Comparison of ENCODE assay signal across 8 mouse cellular contexts in genomic region chr2:116065057-116065456, GRCm38 (mm10). TPM values are rescaled to one million over a fixed set of nuclear protein-coding genes. Genes with fewer than 3 reads are reported as not detected.
DNase-seq lines count a peak whose midpoint lies in the region; ATAC-seq and TF ChIP-seq lines count a peak whose summit lies in the region.

No protein-coding gene starts in this region.

- no peaks in the 10 kb centered on the region for H3K27me3 ChIP-seq in kidney, embryonic 14.5 days (ENCODE audit: control insufficient read depth, insufficient read depth, low read length)
- peaks cover 31% of the 10 kb centered on the region; the same call in 1 of the 2 replicates for H3K27me3 ChIP-seq in embryonic facial prominence, embryonic 10.5 days (replicated peaks; ENCODE audit: low read depth, poor library complexity, severe bottlenecking)
- H3K27me3 ChIP-seq in hindbrain, embryonic 14.5 days (ENCODE audit: control insufficient read depth, insufficient read depth, low read length), result no peaks in the 10 kb centered on the region
- peaks cover 20% of the 10 kb centered on the region; the same call in 1 of the 2 replicates for H3K27me3 ChIP-seq in cerebellum, adult 2 months (ENCODE audit: control insufficient read depth, insufficient read depth, low read length)
- H3K27me3 ChIP-seq in thymus, adult 2 months (ENCODE audit: control insufficient read depth, insufficient read depth, low read length), result peaks cover 20% of the 10 kb centered on the region; the same call in 1 of the 2 replicates

- DNase-seq in kidney, adult 11 months, result no peak
- peak; percentile 55 for DNase-seq in embryonic facial prominence, embryonic 10.5 days (ENCODE audit: low spot score)
- peak; percentile 71 for DNase-seq in hindbrain, embryonic 14.5 days (ENCODE audit: low spot score)
- peak; percentile 40 for DNase-seq in lung, postnatal 10 days
- DNase-seq in c-Kit-positive CD71-positive TER-119-positive erythroid progenitor cells, embryonic 14.5 days (ENCODE audit: low spot score), result no peak
- DNase-seq in cerebellum, adult 2 months, result no peak
- DNase-seq in thymus, adult 2 months, result no peak

- peak overlapping the region; percentile 74 for H3K4me2 ChIP-seq in kidney, embryonic 14.5 days (replicated peaks; ENCODE audit: low read depth, low read length)
- peak overlapping the region; percentile 65 for H3K4me2 ChIP-seq in hindbrain, embryonic 14.5 days (replicated peaks)

- H3K9me3 ChIP-seq in kidney, embryonic 14.5 days (ENCODE audit: control insufficient read depth, low read length), result no peaks in the 10 kb centered on the region
- H3K9me3 ChIP-seq in embryonic facial prominence, embryonic 10.5 days, result no peaks in the 10 kb centered on the region
- no peaks in the 10 kb centered on the region for H3K9me3 ChIP-seq in hindbrain, embryonic 14.5 days (ENCODE audit: control insufficient read depth, low read length)

- peak overlapping the region; percentile 72 for H3K4me3 ChIP-seq in kidney, embryonic 14.5 days (ENCODE audit: low read length)
- H3K4me3 ChIP-seq in embryonic facial prominence, embryonic 10.5 days, result peak overlapping the region; percentile 89
- peak overlapping the region; percentile 71 for H3K4me3 ChIP-seq in hindbrain, embryonic 14.5 days (replicated peaks; ENCODE audit: low read length)
- H3K4me3 ChIP-seq in cerebellum, adult 2 months (replicated peaks; ENCODE audit: insufficient read depth, low read depth, low read length), result no peak overlapping the region
- no peak overlapping the region for H3K4me3 ChIP-seq in thymus, adult 2 months (ENCODE audit: control insufficient read depth, insufficient read depth, low read length)

- 0 out of 2 replicates have a peak, but pooled peaks cover 3% of the 10 kb centered on the region for H3K4me1 ChIP-seq in kidney, embryonic 14.5 days (ENCODE audit: control insufficient read depth, insufficient read depth, low read length)
- H3K4me1 ChIP-seq in embryonic facial prominence, embryonic 10.5 days, result peaks cover 44% of the 10 kb centered on the region
- H3K4me1 ChIP-seq in hindbrain, embryonic 14.5 days (replicated peaks; ENCODE audit: control insufficient read depth, insufficient read depth, low read length), result no peaks in the 10 kb centered on the region; the same call in 1 of the 2 replicates
- H3K4me1 ChIP-seq in cerebellum, adult 2 months (ENCODE audit: control insufficient read depth, insufficient read depth, low read length), result 0 out of 2 replicates have a peak, but pooled peaks cover 2% of the 10 kb centered on the region
- H3K4me1 ChIP-seq in thymus, adult 2 months (replicated peaks; ENCODE audit: control insufficient read depth, insufficient read depth, low read length), result no peaks in the 10 kb centered on the region

- no peak for TF ChIP-seq CTCF in cerebellum, adult 2 months (IDR thresholded peaks at IDR 0.05; ENCODE audit: borderline replicate concordance, insufficient read depth, low read depth, low read length)
- TF ChIP-seq CTCF in thymus, adult 2 months (IDR thresholded peaks at IDR 0.05; ENCODE audit: borderline replicate concordance, control insufficient read depth, extremely low read depth, insufficient read depth, low read length, poor library complexity), result no peak

- peak overlapping the region; percentile 99 for H3K27ac ChIP-seq in kidney, embryonic 14.5 days (ENCODE audit: low read depth, low read length)
- peak overlapping the region; percentile 95 for H3K27ac ChIP-seq in embryonic facial prominence, embryonic 10.5 days (replicated peaks)
- H3K27ac ChIP-seq in hindbrain, embryonic 14.5 days, result peak overlapping the region; percentile 99
- no peak overlapping the region for H3K27ac ChIP-seq in cerebellum, adult 2 months (ENCODE audit: insufficient read depth, low read length)
- no peak overlapping the region for H3K27ac ChIP-seq in thymus, adult 2 months (ENCODE audit: control insufficient read depth, insufficient read depth, low read length)

- ATAC-seq in kidney, embryonic 14.5 days (ENCODE audit: low FRiP score, low TSS enrichment), result no peak
- ATAC-seq in hindbrain, embryonic 14.5 days (ENCODE audit: low FRiP score), result no peak

- peak overlapping the region; percentile 97 for H3K9ac ChIP-seq in kidney, embryonic 14.5 days (ENCODE audit: low read depth, low read length)
- peak overlapping the region; percentile 99 for H3K9ac ChIP-seq in hindbrain, embryonic 14.5 days

- peaks cover 8% of the 10 kb centered on the region for H3K36me3 ChIP-seq in kidney, embryonic 14.5 days (ENCODE audit: control insufficient read depth, insufficient read depth, low read length)
- H3K36me3 ChIP-seq in embryonic facial prominence, embryonic 10.5 days (replicated peaks), result peaks cover 13% of the 10 kb centered on the region; the same call in 1 of the 2 replicates
- peaks cover 6% of the 10 kb centered on the region; the same call in 1 of the 2 replicates for H3K36me3 ChIP-seq in hindbrain, embryonic 14.5 days (replicated peaks; ENCODE audit: control insufficient read depth, insufficient read depth)
- H3K36me3 ChIP-seq in thymus, adult 2 months (ENCODE audit: control insufficient read depth, insufficient read depth, low read length), result no peaks in the 10 kb centered on the region

- WGBS in kidney, embryonic 14.5 days, result under 1% methylated on average over 10 of the region's 10 CpGs
- WGBS in embryonic facial prominence, embryonic 10.5 days, result under 1% methylated on average over 10 of the region's 10 CpGs
- under 1% methylated on average over 10 of the region's 10 CpGs for WGBS in hindbrain, embryonic 14.5 days
- 2% methylated on average over 10 of the region's 10 CpGs for WGBS in cerebellum, adult 2 months
- 4% methylated on average over 10 of the region's 10 CpGs for WGBS in thymus, adult 2 months

- TF ChIP-seq POLR2A in cerebellum, adult 2 months (IDR thresholded peaks at IDR 0.05; ENCODE audit: borderline replicate concordance, insufficient read depth, low read length), result no peak
- TF ChIP-seq POLR2A in thymus, adult 2 months (IDR thresholded peaks at IDR 0.05; ENCODE audit: control insufficient read depth, extremely low read depth, insufficient read depth, low read length, poor library complexity), result no peak

RNA-seq across cellular contexts. Expression of gene Meis2, which starts 0.6 kb away (rescaled TPM):
- polyA plus RNA-seq in kidney, embryonic 14.5 days (2014; fragmentation: Nextera tagmentation; extraction: Ambion mirVana), result 111 and 112 TPM in 2 replicates
- 67.0 and 71.9 TPM in 2 replicates for polyA plus RNA-seq in embryonic facial prominence, embryonic 10.5 days (2016; fragmentation: Nextera tagmentation; extraction: Ambion mirVana)
- 136 and 159 TPM in 2 replicates for polyA plus RNA-seq in hindbrain, embryonic 14.5 days (2014; fragmentation: Nextera tagmentation; extraction: Ambion mirVana)
- polyA plus RNA-seq in cerebellum, adult 2 months (2012; rRNA removed), result 36.4 and 58.7 TPM in 2 replicates
- 8.8 and 10.5 TPM in 2 replicates for polyA plus RNA-seq in thymus, adult 2 months (2012; rRNA removed)

Comparison
In these comparisons a context has a peak if more than half of its experiments do, and no peak if none do; other contexts are left out.
1. H3K27ac ChIP-seq: peak in kidney, embryonic 14.5 days (single experiment), embryonic facial prominence, embryonic 10.5 days (single experiment) and hindbrain, embryonic 14.5 days (single experiment); none in cerebellum, adult 2 months (single experiment) and thymus, adult 2 months (single experiment).
2. H3K4me3 ChIP-seq: peak in kidney, embryonic 14.5 days (single experiment), embryonic facial prominence, embryonic 10.5 days (single experiment) and hindbrain, embryonic 14.5 days (single experiment); none in cerebellum, adult 2 months (single experiment) and thymus, adult 2 months (single experiment).
3. DNase-seq: peak in embryonic facial prominence, embryonic 10.5 days (single experiment), hindbrain, embryonic 14.5 days (single experiment) and lung, postnatal 10 days (single experiment); none in kidney, adult 11 months (single experiment), c-Kit-positive CD71-positive TER-119-positive erythroid progenitor cells, embryonic 14.5 days (single experiment), cerebellum, adult 2 months (0 of 2) and thymus, adult 2 months (single experiment).